Mouse (Mus musculus): Measurements from ENCODE around the gene Tmbim7. TPM values are rescaled to one million over a fixed set of nuclear protein-coding genes. Genes with fewer than 3 reads are reported as not detected.
"Not testable (repeated sequence)": the region's sequence is repeated elsewhere in the genome, so short reads cannot be mapped to it uniquely, and the experiment has no call there.

Gene Tmbim7
- not detected for total RNA-seq (2021)
- long read RNA-seq, experiment 1: 0 reads
- long read RNA-seq, experiment 2: 0 reads

DNA sequence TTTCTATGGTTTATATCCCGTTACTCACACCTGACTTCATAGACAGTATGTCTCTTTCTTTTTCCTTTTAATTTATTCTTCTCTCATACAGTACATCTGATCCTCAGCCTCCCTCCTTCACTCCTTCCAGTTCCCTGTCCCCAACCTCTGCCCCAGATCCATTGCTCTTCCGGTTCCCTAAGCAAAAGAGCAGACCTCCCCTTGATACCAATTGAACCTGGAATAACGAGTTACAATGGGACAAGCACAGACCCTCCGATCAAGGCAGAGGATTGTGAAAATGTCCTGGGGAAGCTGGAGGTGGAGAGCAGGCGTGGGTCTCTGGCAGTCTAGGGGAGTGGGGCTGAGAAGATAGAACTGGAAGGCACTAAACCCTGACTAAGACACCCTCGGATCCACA, at the start of gene Tmbim7:
TSS of gene Tmbim7 (plus strand) at position 301 of the 400 bp plus-strand sequence.
- intact Hi-C loops (cut with DNase I): no loop called here
- no peak for DNase-seq

- intact Hi-C loops (cut with DNase I): no loop called here
- no peak for DNase-seq
These were observed 43.9 kb upstream of the Tmbim7 start for GRCm38 (mm10) chr5:3607114-3607513.

DNA sequence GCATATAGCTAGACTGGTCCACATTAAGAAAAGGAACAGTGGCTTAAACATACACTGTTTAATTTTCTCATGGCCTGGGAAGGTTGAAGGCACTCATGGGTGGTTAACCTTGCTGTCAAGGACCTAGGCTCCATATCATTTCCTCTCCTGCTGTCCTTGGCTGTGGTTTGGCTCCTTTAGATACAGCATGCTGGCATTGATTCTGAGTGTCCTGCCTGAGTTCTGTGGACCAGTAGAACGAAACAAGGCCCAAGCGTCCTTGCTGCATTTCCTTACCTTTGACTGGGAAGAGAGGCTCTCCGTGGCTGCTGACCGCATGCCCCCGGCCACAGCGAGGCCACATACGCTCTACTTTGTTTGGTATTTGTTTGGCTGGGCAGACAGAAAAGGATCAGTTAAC, 41.7 kb upstream of the Tmbim7 start:
- intact Hi-C loops (cut with DNase I): no loop called here
- no peak for DNase-seq

DNA sequence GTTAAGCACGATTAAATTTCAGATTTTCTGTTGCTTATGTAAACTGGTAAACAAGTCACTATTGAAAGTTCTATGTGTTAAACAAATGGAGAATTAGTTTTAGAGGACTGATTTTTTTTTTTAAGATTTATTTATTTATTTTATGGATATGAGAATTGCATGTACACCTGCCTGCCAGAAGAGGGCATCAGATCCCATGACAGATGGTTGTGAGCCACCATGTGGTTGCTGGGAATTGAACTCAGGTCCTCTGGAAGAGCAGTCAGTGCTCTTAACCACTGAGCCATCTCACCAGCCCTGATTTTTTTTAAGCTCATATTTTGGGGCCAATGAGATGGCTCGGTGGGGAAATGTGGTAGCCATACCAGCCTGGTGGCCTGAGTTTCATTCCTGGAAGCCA, 39.1 kb upstream of the Tmbim7 start:
- DNase-seq; intact Hi-C loops (cut with DNase I): not testable (repeated sequence)

GRCm38 (mm10) chr5:3620486-3620885, 30.5 kb upstream of the Tmbim7 start:
- intact Hi-C loops (cut with DNase I): no loop called here
- DNase-seq: no peak

DNA sequence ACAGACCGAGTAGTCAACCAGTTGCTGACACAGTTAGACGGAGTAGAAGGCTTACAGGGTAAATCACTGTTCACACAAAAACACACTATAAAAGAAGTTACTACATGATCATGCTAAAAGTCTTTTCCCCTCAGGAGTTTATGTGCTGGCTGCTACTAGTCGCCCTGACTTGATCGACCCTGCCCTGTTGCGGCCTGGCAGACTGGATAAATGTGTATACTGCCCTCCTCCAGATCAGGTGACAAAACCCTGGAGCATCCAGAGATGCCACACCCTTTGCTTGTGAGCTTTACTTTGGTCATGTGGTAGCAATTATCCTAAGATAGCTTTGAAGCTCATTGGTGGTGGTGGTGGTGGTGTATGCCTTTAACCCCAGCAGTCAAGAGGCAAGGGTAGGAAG, 20.9 kb upstream of the Tmbim7 start:
- intact Hi-C loops (cut with DNase I): no loop called here
- no peak for DNase-seq

GRCm38 (mm10) chr5:3631512-3632271, 19.3 kb upstream of the Tmbim7 start:
- intact Hi-C loops (cut with DNase I): no loop called here
- no peak for DNase-seq

GRCm38 (mm10) chr5:3632285-3632684, 18.7 kb upstream of the Tmbim7 start:
- intact Hi-C loops (cut with DNase I): no loop called here
- no peak for DNase-seq

GRCm38 (mm10) chr5:3633315-3633714, 17.7 kb upstream of the Tmbim7 start:
- DNase-seq: no peak
- intact Hi-C loops (cut with DNase I): no loop called here

DNA sequence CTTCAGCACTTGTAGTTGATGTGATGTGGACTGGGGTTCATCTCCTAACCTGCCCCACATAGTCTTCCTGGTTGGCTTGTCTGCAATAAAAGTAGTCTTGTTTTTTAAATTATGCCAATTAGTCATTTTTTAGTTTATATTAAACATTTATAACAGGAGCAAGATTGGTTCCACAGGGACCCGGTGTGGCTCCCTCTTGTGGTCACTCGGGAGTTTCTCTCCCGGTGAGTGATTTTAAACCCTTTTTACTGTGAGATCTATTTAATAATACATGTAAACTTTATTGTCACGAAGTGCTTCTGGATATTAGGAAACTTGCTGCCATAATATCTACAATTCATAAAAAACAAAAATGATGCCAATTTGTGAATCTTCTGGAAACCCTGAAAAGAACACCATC, 17.0 kb upstream of the Tmbim7 start:
- peak in 1 of 2 experiments; percentile 9 for DNase-seq
- intact Hi-C loops (cut with DNase I): no loop called here

GRCm38 (mm10) chr5:3635286-3635685, 15.7 kb upstream of the Tmbim7 start:
- intact Hi-C loops (cut with DNase I): no loop called here

DNA sequence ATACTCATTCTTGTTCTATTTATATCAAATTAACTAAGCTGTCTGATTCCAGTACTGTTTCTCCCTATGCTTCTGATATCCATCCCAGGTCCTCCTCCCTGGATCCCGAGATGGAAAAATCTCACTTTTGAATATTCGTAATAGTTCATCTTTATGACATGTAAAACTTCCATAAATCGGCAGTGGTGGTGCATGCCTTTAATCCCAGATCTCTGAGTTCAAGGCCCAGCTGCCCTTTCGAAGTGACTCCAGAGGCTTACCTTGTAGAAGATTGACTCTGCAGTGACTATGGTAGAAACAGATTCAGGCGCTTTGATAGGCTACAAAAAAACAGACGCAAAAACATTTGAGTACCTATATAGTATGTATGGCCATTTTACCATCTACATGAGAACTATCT, 6.4 kb upstream of the Tmbim7 start:
- no peak for DNase-seq
- intact Hi-C loops (cut with DNase I): loop anchor here (5.0 to 10.0 kb wide), 3 partner anchors 47 to 550 kb away; partner anchors contain the start of genes Mterf1b, Pex1 and Rbm48

More at GRCm38 (mm10) chr5:3635286-3635685, 15.7 kb upstream of the Tmbim7 start:
- no peak for DNase-seq

GRCm38 (mm10) chr5:3645326-3645725, 5.7 kb upstream of the Tmbim7 start:
- DNase-seq: no peak
- intact Hi-C loops (cut with DNase I): loop anchor here (5.0 to 10.0 kb wide), 3 partner anchors 48 to 549 kb away; partner anchors contain the start of genes Mterf1b, Pex1 and Rbm48

DNA sequence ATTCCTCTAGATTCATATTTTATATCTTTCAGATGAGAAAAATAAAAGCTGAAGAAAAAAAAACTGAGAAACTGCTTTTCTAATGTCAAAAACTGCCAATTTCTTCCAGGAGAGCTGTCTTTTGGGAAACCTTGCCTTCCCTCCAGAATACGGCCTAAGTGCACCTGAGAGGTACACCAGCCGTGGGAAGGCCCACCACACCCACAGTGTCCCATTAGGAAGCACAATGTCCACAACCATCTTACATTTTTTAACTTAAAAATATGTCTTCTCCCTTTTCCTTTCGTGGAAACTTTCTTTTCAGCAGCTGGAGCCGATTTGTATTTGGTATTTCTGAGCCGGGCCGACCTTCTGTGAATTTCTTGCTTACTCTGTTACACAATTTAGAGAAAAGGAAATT, 4.4 kb upstream of the Tmbim7 start:
- no peak for DNase-seq
- intact Hi-C loops (cut with DNase I): loop anchor here (2.0 to 10.0 kb wide), 4 partner anchors 49 to 548 kb away; partner anchors contain the start of genes Ankib1, Krit1, Mterf1b and Pex1

GRCm38 (mm10) chr5:3646991-3647707, 3.8 kb upstream of the Tmbim7 start:
- intact Hi-C loops (cut with DNase I): loop anchor here (2.0 to 10.0 kb wide), 4 partner anchors 50 to 548 kb away; partner anchors contain the start of genes Ankib1, Krit1, Mterf1b and Pex1
- peak; percentile 45 to 56 for DNase-seq

DNA sequence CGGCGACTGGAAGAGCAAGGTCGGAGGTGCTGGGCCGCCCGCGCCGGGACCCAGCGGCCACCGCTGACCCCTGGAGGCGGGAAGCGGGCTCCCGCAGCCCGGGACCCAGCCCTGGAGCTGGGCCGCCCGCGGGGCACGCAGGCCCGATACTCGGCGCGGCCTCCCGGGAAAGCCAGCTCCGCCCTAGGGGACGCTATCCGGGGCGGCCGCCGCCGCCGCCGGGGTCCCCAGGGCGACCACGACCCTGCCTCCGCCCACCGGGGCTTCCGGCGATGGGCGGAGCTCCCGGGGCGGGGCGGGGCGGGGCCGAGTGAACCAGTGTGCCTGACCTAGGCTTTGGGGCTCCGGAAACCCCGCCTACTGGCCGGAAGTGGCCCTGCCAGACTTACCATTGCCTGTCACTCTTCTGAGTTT, 3.3 kb upstream of the Tmbim7 start:
- intact Hi-C loops (cut with DNase I): loop anchor here (2.0 to 10.0 kb wide), 4 partner anchors 50 to 547 kb away; partner anchors contain the start of genes Ankib1, Krit1, Mterf1b and Pex1
- DNase-seq: peak; percentile 88 to 89

GRCm38 (mm10) chr5:3648206-3648848, 2.7 kb upstream of the Tmbim7 start:
- intact Hi-C loops (cut with DNase I): loop anchor here (5.0 to 10.0 kb wide), 3 partner anchors 51 to 546 kb away; partner anchors contain the start of genes Mterf1b, Pex1 and Rbm48
- DNase-seq: no peak

DNA sequence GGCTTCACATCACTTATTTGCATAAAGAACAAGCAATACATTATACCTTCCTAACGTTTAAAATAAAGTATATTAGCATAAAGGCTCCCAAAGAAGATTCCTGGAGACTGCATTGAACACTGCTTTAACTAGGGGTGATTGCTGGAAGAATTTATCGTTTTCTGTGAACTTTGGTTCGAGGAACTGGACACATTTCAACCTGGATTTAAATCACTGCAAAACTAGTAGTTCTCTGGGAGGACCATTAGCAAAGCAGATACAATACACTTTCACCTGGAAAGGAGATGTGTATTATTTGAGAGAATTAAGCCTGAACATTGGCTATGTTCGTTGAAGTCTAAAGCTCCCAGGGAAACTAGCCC, 2.2 kb upstream of the Tmbim7 start:
- intact Hi-C loops (cut with DNase I): loop anchor here (5.0 to 10.0 kb wide), 3 partner anchors 52 to 546 kb away; partner anchors contain the start of genes Mterf1b, Pex1 and Rbm48
- no peak for DNase-seq

GRCm38 (mm10) chr5:3651621-3652020, 640 bp downstream of the Tmbim7 start:
- intact Hi-C loops (cut with DNase I): no loop called here
- DNase-seq: no peak

DNA sequence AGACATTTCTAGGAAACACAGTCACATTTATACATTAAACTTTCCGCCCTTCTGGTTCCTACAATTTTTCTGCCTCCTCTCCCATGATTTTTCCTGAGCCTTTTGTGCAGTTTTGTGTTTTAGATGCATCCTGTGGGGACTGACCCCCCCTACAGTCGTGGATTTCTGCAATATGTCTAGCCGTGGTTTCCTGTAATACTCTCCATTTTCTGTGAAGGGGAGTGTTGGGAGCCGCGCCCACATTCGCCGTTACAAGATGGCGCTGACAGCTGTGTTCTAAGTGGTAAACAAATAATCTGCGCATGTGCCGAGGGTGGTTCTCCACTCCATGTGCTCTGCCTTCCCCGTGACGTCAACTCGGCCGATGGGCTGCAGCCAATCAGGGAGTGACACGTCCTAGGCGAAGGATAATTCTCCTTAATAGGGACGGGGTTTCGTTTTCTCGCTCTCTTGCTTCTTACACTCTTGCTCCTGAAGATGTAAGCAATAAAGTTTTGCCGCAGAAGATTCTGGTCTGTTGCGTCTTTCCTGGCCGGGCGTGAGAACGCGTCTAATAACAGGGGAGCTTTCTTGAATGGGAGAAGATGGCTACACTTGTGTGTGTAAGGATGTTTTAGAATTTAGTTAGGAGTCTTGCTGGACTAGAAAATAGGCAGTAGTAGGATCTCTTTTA, 2.1 kb downstream of the Tmbim7 start:
- DNase-seq; intact Hi-C loops (cut with DNase I): not testable (repeated sequence)
